Mouse (Mus musculus) monocyte, adult 59 days (primary cell): ENCODE results near the gene Crybb1. TPM values are rescaled to one million over a fixed set of nuclear protein-coding genes. Genes with fewer than 3 reads are reported as not detected.

Experiments
- total RNA-seq, 2 experiments: library from RNA; stranded (reverse); gene quantifications; one replicate each; pipeline ENCODE4 v1.2.4; 2023

Gene Crybb1
- total RNA-seq, result 1 to 10 TPM; 2.9 to 3.8 TPM

DNA sequence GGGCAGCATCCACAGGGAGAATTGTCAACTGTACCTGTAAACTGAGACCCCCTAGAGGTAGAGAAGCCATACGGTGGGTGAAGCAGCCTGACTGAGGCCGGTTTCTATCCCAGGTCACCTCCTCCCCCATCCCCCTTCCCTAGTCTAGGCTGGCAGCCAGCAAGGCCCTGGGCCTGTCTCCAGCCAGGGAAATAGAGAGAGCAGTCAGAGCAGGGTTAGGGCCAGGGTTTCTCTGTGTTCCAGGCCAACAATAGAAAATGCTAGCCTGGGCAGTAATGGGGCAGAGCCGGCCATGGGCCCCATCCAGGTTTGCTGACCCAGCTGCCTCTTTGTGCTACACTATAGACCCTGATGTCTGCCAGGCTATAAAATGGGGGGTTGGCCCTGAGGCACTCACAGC lies at the start of gene Crybb1:
Gene Crybb1 (plus strand): TSS at position 390 of the 400 bp plus-strand sequence.

DNA sequence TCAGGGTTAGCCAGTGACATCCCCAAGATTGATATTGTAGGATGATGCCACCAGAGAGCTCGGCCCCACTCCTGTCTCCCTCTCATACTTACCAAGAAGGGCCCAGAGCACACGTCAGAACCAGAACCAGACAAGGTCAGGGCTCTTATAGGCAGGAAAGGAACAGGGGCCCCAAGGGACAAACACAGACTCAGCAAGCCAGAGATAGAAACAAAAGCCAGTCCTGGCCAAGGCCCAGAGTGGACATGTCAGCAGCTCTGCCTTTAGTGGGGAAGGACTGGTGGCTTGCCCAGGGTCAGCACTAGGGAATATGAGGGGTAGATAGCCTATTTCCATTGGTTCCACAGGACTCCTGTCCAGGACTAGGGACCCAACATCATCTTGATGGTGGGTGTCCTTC lies 3.2 kb upstream of the Crybb1 start, which contains the start of gene Cryba4:
Gene Cryba4 (minus strand): TSS at position 119 of the 400 bp plus-strand sequence.

DNA sequence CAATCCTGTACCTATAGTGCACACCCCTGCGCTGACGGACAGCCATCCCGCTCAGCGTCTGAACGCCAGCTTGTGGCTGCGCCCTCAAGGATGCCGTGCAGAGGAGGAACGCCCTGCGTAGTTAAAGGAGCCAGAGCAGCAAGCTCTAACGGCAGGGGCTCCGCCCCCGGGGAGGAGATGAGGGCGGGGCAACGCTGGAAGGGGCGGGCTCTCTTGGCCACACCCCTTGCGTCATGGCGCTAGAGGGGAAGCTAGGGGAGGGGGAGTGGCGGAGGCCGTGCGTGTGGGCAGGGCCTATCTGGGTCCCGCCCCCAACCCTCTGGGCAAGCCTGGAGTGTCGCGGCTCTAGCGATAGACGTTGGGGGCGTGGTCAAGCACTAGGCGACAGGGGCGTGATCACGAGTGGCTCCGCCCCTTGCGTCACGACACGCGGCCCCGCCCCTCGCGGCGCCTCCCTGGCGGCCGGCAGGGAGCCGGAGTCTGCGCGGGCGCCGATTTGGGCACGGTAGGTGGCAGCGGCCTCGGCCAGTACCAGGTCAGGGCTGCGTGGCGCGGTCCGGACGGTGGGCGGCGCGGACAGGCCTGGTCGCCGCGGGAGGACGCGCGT lies 20.8 kb downstream of the Crybb1 start, which contains the start of gene Tpst2:
Gene Tpst2 (plus strand): TSS at position 425 of the 607 bp plus-strand sequence.

Other genes starting within 250 kb of the Crybb1 start
- gene Cryba4, start 3.3 kb upstream of the Crybb1 start, total RNA-seq, result 1 to 10 TPM; 5.0 to 7.5 TPM
- gene Tpst2, start 20.9 kb downstream of the Crybb1 start, total RNA-seq, result 10 to 100 TPM; 85.9 to 95.5 TPM
- gene Tfip11, start 70.5 kb downstream of the Crybb1 start, total RNA-seq, result 10 to 100 TPM; 64.5 to 70.1 TPM
- 10 to 100 TPM; 23.8 to 29.5 TPM for gene Srrd, start 87.2 kb downstream of the Crybb1 start, total RNA-seq
- gene Hps4, start 87.3 kb downstream of the Crybb1 start, total RNA-seq, result 10 to 100 TPM; 27.3 to 36.7 TPM
- gene Gm6583, start 100.2 kb downstream of the Crybb1 start, total RNA-seq, result under 1 TPM; 0.37 to 0.46 TPM
- gene Asphd2, start 139.1 kb downstream of the Crybb1 start, total RNA-seq, result not detected
- gene Gm6588, start 193.6 kb downstream of the Crybb1 start, total RNA-seq, result not detected